Mouse (Mus musculus): ENCODE data around the gene Fthl17c. TPM values are rescaled to one million over a fixed set of nuclear protein-coding genes. Genes with fewer than 3 reads are reported as not detected.
A peak's percentile ranks its signal among the peaks of the same experiment; 100 is the strongest.
"Not testable (repeated sequence)": the region's sequence is repeated elsewhere in the genome, so short reads cannot be mapped to it uniquely, and the experiment has no call there.

The Fthl17c gene
- not detected for total RNA-seq (2021)
- long read RNA-seq, experiment 1 = 0 reads
- long read RNA-seq, experiment 2 = 0 reads

DNA sequence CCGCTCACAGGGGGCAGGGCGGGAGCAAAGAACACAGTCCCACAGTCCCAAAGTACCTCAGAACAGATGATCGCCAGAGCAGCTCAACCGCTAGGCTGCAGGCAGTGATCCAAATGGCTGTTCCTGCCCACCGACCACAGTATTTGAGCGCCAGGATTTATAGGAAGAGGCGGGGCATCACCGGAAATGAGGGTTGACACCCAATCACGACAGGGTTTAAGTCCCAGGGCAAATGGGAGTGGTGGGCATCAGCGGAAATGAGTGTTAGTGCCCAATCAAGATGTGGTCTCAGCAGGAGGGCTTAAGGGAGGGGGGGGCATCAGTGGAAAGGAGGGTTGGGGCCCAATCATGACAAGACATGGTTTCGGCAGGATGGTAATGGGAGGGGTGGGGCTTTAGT, at the start of gene Fthl17c:
Gene Fthl17c, minus strand, starts transcription at position 101 of the 400 bp plus-strand sequence.
- not testable (repeated sequence) for DNase-seq (ENCODE audit: low spot score)

DNA sequence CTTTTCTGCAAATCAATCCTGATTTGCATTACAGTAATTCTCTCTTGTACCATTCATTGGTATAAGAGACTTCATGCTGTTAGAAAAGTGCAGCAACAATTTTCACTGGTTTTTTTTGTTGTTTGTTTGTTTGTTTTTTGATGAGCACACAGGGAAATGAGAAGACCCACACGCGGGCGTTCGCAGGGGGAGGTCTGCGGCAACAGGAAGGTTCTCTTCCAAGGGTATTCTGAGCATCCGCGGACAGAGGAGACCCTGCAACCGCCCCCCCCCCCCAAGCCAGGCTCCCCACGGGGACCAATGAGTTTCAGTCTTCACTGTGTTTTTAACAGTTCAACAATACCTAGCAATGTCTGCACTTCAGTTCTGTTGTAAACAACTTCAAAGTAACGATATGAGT, 43.1 kb upstream of the Fthl17c start:
- DNase-seq (ENCODE audit: low spot score) = no peak

DNA sequence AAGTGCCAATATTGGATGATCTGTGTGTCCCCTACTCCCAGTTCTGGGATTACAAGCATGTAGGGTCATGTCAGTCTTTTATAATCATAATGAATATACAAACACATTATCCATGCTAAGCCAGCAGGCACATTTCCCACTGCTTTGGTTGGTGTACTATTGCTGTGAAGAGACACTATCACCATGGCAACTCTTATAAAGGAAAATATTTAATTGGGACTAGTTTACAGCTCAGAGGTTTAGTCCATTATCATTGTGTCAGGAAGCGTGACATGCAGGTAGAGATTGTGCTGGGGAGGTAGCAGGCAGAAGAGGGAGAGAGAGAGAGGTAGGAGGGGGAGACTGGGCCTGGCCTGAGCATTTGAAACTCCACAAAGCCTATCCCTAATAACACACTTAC, 39.7 kb upstream of the Fthl17c start:
- DNase-seq (ENCODE audit: low spot score) = no peak

DNA sequence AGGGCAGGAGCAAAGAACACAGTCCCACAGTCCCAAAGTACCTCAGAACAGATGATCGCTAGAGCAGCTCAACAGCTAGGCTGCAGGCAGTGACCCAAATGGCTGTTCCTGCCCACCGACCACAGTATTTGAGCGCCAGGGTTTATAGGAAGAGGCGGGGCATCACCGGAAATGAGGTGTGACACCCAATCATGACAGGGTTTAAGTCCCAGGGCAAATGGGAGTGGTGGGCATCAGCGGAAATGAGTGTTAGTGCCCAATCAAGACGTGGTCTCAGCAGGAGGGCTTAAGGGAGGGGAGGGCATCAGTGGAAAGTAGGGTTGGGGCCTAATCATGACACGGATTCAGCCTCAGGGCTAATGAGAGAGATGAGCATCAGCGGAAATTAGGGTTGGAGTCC, 10.3 kb upstream of the Fthl17c start, which contains the start of gene Fthl17d:
Gene Fthl17d, minus strand, starts transcription at position 101 of the 400 bp plus-strand sequence.
- DNase-seq (ENCODE audit: low spot score) = not testable (repeated sequence)

DNA sequence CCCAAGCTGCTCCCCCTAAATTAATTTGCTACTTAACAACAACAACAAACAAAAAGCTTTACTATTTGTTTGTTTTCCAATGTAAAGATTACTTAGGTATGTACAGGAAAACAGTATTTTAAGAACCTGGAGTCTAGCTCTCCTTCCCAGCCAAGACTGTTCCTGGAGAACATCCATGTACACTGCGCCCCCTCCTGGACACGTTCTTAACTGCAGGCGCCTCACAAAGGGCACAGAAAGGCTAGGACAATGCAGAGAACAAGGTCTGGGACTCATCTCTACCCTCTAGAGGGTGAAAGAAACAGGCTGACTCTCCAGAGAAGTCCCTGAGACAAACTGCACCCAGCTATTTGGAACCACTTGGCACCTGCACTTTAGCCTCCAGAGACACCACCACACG, 11.7 kb downstream of the Fthl17c start:
- not testable (repeated sequence) for DNase-seq (ENCODE audit: low spot score)

DNA sequence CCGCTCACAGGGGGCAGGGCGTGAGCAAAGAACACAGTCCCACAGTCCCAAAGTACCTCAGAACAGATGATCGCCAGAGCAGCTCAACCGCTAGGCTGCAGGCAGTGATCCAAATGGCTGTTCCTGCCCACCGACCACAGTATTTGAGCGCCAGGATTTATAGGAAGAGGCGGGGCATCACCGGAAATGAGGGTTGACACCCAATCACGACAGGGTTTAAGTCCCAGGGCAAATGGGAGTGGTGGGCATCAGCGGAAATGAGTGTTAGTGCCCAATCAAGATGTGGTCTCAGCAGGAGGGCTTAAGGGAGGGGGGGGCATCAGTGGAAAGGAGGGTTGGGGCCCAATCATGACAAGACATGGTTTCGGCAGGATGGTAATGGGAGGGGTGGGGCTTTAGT, 13.5 kb downstream of the Fthl17c start, which contains the start of gene Fthl17b:
Gene Fthl17b, minus strand, starts transcription at position 101 of the 400 bp plus-strand sequence.
- DNase-seq (ENCODE audit: low spot score) = not testable (repeated sequence)

DNA sequence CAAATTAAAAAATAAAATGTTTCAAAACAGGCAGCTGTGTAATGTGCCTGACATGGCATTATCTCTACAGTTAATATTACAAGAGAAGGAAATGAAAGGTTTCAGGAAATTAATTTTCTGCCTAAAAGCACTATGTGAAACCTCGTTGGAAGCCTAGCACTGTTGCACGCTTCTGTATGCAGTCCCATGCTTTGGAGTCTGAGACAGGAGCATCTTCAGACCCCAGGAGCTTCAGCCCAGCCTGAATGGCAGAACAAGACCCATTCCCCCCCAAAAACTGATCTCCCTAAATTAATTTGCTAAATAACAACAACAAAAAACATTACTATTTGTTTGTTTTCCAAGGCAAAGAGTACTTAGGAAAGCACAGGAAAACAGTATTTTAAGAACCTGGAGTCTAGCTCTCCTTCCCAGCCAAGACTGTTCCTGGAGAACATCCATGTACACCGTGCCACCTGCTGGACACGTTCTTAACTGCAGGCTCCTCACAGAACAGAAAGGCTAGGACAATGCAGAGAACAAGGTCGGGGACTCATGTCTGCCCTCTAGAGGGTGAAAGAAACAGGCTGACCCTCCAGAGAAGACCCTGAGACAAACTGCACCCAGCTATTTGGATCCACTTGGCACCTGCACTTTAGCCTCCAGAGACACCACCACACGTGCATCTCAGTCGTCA, 28.1 kb downstream of the Fthl17c start:
- peak; percentile 64 for DNase-seq (ENCODE audit: low spot score)

DNA sequence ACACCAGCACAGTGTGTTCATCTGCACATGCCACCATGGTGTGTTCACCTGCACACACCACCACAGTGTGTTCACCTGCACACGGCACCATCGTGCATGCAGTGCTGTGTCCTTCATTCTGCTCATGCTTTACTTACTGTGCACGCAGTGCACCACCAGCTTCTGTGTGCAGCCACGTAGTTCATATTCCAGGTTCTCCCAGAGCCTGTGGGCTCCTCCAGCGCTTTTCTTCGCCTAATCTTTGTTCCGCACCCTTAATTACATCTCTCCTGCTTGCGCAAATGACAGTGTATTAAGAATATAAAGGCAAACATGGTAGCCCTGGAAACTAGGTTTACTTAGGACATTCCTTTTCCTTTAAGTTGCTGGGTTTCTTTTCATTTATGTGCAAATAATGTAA, 32.3 kb downstream of the Fthl17c start:
- DNase-seq (ENCODE audit: low spot score) = no peak

DNA sequence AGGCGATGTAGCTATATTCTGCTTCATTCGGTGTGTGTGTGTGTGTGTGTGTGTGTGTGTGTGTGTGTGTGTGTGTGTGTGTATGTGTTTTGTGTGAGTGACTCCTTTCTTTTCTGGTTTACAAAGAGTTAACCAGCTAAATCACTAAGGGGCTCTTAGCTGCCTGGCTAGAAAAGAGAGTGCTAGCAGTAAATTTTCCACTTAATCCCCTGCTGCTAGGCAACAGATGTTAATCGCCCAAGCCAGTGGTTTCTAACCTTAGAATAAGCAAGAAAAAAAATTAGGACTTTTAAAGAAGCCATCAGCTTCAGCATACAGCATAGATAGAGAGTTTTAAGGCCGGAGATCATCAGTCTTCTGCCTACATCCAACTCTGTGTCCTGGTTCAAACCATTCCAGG, 49.1 kb downstream of the Fthl17c start:
- DNase-seq (ENCODE audit: low spot score) = no peak

Other genes starting within 250 kb of the Fthl17c start
- not detected for gene Ssx9, start 228.1 kb downstream of the Fthl17c start, total RNA-seq (2021)
- not detected for gene Ssxb5, start 172.9 kb downstream of the Fthl17c start, total RNA-seq (2021)
- gene Gm6592, start 132.6 kb downstream of the Fthl17c start, total RNA-seq (2021) = not detected
- gene Gm5751, start 102.3 kb downstream of the Fthl17c start, total RNA-seq (2021) = not detected
- gene B630019K06Rik, start 84.2 kb downstream of the Fthl17c start, total RNA-seq (2021) = under 1 TPM; 0.23 to 0.28 TPM
- gene Fthl17b, start 13.6 kb downstream of the Fthl17c start, total RNA-seq (2021) = not detected
- not detected for gene Fthl17d, start 10.2 kb upstream of the Fthl17c start, total RNA-seq (2021)
- gene Fthl17e, start 56.9 kb upstream of the Fthl17c start, total RNA-seq (2021) = not detected
- not detected for gene Fthl17f, start 86.5 kb upstream of the Fthl17c start, total RNA-seq (2021)
- gene 4930402K13Rik, start 128.0 kb upstream of the Fthl17c start, total RNA-seq (2021) = not detected
- gene Lancl3, start 223.3 kb upstream of the Fthl17c start, total RNA-seq (2021) = under 1 TPM; 0.64 to 0.73 TPM

Data from gastrocnemius, adult 18-20 months (tissue).